Mouse (Mus musculus) kidney, adult 11 months (tissue): ENCODE measurements around the gene Mical1.

Experiments
- DNase-seq: peaks from one replicate; pipeline ENCODE4 v3.0.0; 2022

The Mical1 gene

GRCm38 (mm10) chr10:41523386-41523785, 47.3 kb downstream of the Mical1 start:
- DNase-seq: no peak

GRCm38 (mm10) chr10:41525696-41526095, 49.6 kb downstream of the Mical1 start:
- no peak for DNase-seq

- DNase-seq: no peak
Measured at GRCm38 (mm10) chr10:41529972-41530371, 53.9 kb downstream of the Mical1 start.

GRCm38 (mm10) chr10:41535991-41536390, 59.9 kb downstream of the Mical1 start:
- no peak for DNase-seq
